Mouse (Mus musculus) right cerebral cortex, postnatal 25 days (tissue): ENCODE measurements around the gene Brca1.
"Not testable (repeated sequence)": the region's sequence is repeated elsewhere in the genome, so short reads cannot be mapped to it uniquely, and the experiment has no call there.

Experiments used
- DNase-seq: peaks from one replicate; pipeline ENCODE4 v3.0.0; 2022

The Brca1 gene

GRCm38 (mm10) chr11:101526686-101527085 is 25.1 kb downstream of the Brca1 start:
- DNase-seq, result no peak

GRCm38 (mm10) chr11:101525936-101526595 is 25.7 kb downstream of the Brca1 start:
- DNase-seq, result peak; percentile 29

- no peak for DNase-seq
Observed at GRCm38 (mm10) chr11:101525056-101525455, 26.7 kb downstream of the Brca1 start.

GRCm38 (mm10) chr11:101524446-101524845 is 27.3 kb downstream of the Brca1 start:
- no peak for DNase-seq

GRCm38 (mm10) chr11:101519364-101519763 is 32.4 kb downstream of the Brca1 start:
- no peak for DNase-seq

GRCm38 (mm10) chr11:101518937-101519336 is 32.8 kb downstream of the Brca1 start:
- no peak for DNase-seq

GRCm38 (mm10) chr11:101507090-101507489 is 44.7 kb downstream of the Brca1 start:
- DNase-seq, result no peak

GRCm38 (mm10) chr11:101506269-101506780 is 45.4 kb downstream of the Brca1 start:
- DNase-seq, result no peak

GRCm38 (mm10) chr11:101486126-101486525 is 65.6 kb downstream of the Brca1 start:
- no peak for DNase-seq

GRCm38 (mm10) chr11:101485509-101486028 is 66.2 kb downstream of the Brca1 start:
- DNase-seq, result no peak

GRCm38 (mm10) chr11:101484814-101485213 is 66.9 kb downstream of the Brca1 start:
- no peak for DNase-seq

GRCm38 (mm10) chr11:101484245-101484644 is 67.5 kb downstream of the Brca1 start:
- no peak for DNase-seq

GRCm38 (mm10) chr11:101483804-101484203 is 68.0 kb downstream of the Brca1 start:
- DNase-seq, result no peak

GRCm38 (mm10) chr11:101480912-101481311 is 70.8 kb downstream of the Brca1 start:
- DNase-seq, result no peak

GRCm38 (mm10) chr11:101479171-101479635 is 72.6 kb downstream of the Brca1 start:
- DNase-seq, result no peak

GRCm38 (mm10) chr11:101477552-101478211 is 74.1 kb downstream of the Brca1 start:
- no peak for DNase-seq

GRCm38 (mm10) chr11:101477194-101477551 is 74.6 kb downstream of the Brca1 start:
- DNase-seq, result no peak

GRCm38 (mm10) chr11:101476361-101476760 is 75.4 kb downstream of the Brca1 start:
- not testable (repeated sequence) for DNase-seq

- no peak for DNase-seq
Observed at GRCm38 (mm10) chr11:101474298-101474697, 77.5 kb downstream of the Brca1 start.

- not testable (repeated sequence) for DNase-seq
Observed at GRCm38 (mm10) chr11:101473686-101474085, 78.1 kb downstream of the Brca1 start.

- DNase-seq, result no peak
Observed at GRCm38 (mm10) chr11:101472336-101472735, 79.4 kb downstream of the Brca1 start.

- no peak for DNase-seq
Observed at GRCm38 (mm10) chr11:101471926-101472325, 79.8 kb downstream of the Brca1 start.

- DNase-seq, result no peak
Observed at GRCm38 (mm10) chr11:101470206-101470605, 81.5 kb downstream of the Brca1 start.

- DNase-seq, result no peak
Observed at GRCm38 (mm10) chr11:101469155-101469554, 82.6 kb downstream of the Brca1 start.
